In genomic region chr13:8134764-8135163, GRCm38 (mm10) we compare ENCODE assay signal across 34 mouse cellular contexts.
"Had no signal": no experiment of that assay in that cellular context is flagged by ENCODE, and none has a peak within 500 bp of the region (broad histone marks: within the 10 kb centered on the region; RNA-seq: fewer than 3 reads in every experiment).

No protein-coding gene starts in this region.

- H3K27me3 ChIP-seq: heart, embryonic 12.5 days; heart, embryonic 13.5 days; heart, embryonic 15.5 days; hindbrain, embryonic 12.5 days; hindbrain, embryonic 13.5 days; hindbrain, embryonic 15.5 days; intestine, embryonic 15.5 days; kidney, embryonic 15.5 days had no signal

- DNase-seq: heart, postnatal 10 days; heart, postnatal 14 days; heart, postnatal 36 days; heart, postnatal 4 days; kidney, adult 11 months; kidney, adult 18-20 months; kidney, adult 2 months; kidney, adult 8-10 months; kidney, adult 9 months; kidney, postnatal 10 days; kidney, postnatal 14 days; kidney, postnatal 25 days; kidney, postnatal 36 days; kidney, postnatal 4 days; layer of hippocampus, adult 9-11 months; layer of hippocampus, postnatal 36 days had no signal

- H3K9ac ChIP-seq: heart, embryonic 12.5 days; heart, embryonic 13.5 days; heart, embryonic 15.5 days; hindbrain, embryonic 12.5 days; hindbrain, embryonic 13.5 days; hindbrain, embryonic 14.5 days; hindbrain, embryonic 15.5 days; intestine, embryonic 15.5 days; kidney, embryonic 15.5 days had no signal

- H3K4me1 ChIP-seq: heart, embryonic 12.5 days; heart, embryonic 13.5 days; heart, embryonic 15.5 days; hindbrain, embryonic 10.5 days; hindbrain, embryonic 12.5 days; hindbrain, embryonic 13.5 days; hindbrain, embryonic 15.5 days; intestine, embryonic 15.5 days; kidney, embryonic 15.5 days had no signal

- H3K27ac ChIP-seq: heart, embryonic 13.5 days; heart, embryonic 15.5 days; hindbrain, embryonic 10.5 days; hindbrain, embryonic 12.5 days; hindbrain, embryonic 13.5 days; hindbrain, embryonic 14.5 days; hindbrain, embryonic 15.5 days; hindbrain, postnatal 0 days; intestine, embryonic 15.5 days; kidney, embryonic 15.5 days; kidney, postnatal 0 days; layer of hippocampus, adult 2 months; left cerebral cortex, adult 2 months had no signal

- H3K36me3 ChIP-seq: heart, embryonic 12.5 days; heart, embryonic 13.5 days; heart, embryonic 15.5 days; hindbrain, embryonic 10.5 days; hindbrain, embryonic 12.5 days; hindbrain, embryonic 13.5 days; hindbrain, embryonic 15.5 days; intestine, embryonic 15.5 days; kidney, embryonic 15.5 days had no signal

- ATAC-seq: hindbrain, embryonic 16.5 days; hindbrain, postnatal 0 days; inflammation-experienced regulatory T-cells, adult 6 months; intestine, embryonic 15.5 days; intestine, embryonic 16.5 days; intestine, postnatal 0 days had no signal

- H3K9me3 ChIP-seq: heart, embryonic 12.5 days; heart, embryonic 13.5 days; heart, embryonic 15.5 days; hindbrain, embryonic 10.5 days; hindbrain, embryonic 12.5 days; hindbrain, embryonic 13.5 days; hindbrain, embryonic 15.5 days; intestine, embryonic 15.5 days; kidney, embryonic 15.5 days had no signal

- H3K4me3 ChIP-seq: heart, embryonic 12.5 days; heart, embryonic 13.5 days; heart, embryonic 15.5 days; hindbrain, embryonic 10.5 days; hindbrain, embryonic 12.5 days; hindbrain, embryonic 13.5 days; hindbrain, embryonic 15.5 days; intestine, embryonic 15.5 days; kidney, embryonic 15.5 days; layer of hippocampus, adult 2 months; left cerebral cortex, adult 2 months had no signal
